Mouse (Mus musculus) right cerebral cortex, adult 18-20 months (tissue): Measurements from ENCODE around the gene Psmd8.
"Not testable (repeated sequence)": the region's sequence is repeated elsewhere in the genome, so short reads cannot be mapped to it uniquely, and the experiment has no call there.

Experiments
- DNase-seq: peaks from one replicate; pipeline ENCODE4 v3.0.0; 2022; ENCODE audit warnings: mixed read lengths

Gene Psmd8

GRCm38 (mm10) chr7:29170066-29170754 is 10.3 kb downstream of the Psmd8 start, which contains the start of the genes Ggn and Spred3:
TSS of gene Ggn (plus strand) at chr7:29170210.
TSS of gene Spred3 (minus strand) at chr7:29170411.
- DNase-seq, result peak; percentile 36

- peak; percentile 85 for DNase-seq
Measured at GRCm38 (mm10) chr7:29169231-29170065, 11.1 kb downstream of the Psmd8 start.

- peak; percentile 32 for DNase-seq
Measured at GRCm38 (mm10) chr7:29168791-29169230, 11.7 kb downstream of the Psmd8 start.

GRCm38 (mm10) chr7:29168121-29168695 is 12.3 kb downstream of the Psmd8 start:
- no peak for DNase-seq

GRCm38 (mm10) chr7:29167656-29168055 is 12.8 kb downstream of the Psmd8 start:
- no peak for DNase-seq

GRCm38 (mm10) chr7:29162750-29163525 is 17.6 kb downstream of the Psmd8 start:
- DNase-seq, result no peak

GRCm38 (mm10) chr7:29162294-29162693 is 18.2 kb downstream of the Psmd8 start:
- no peak for DNase-seq

- no peak for DNase-seq
Measured at GRCm38 (mm10) chr7:29158264-29158663, 22.2 kb downstream of the Psmd8 start.

GRCm38 (mm10) chr7:29155838-29156782 is 24.4 kb downstream of the Psmd8 start, which contains the start of gene Fam98c:
TSS of gene Fam98c (minus strand) at chr7:29156234.
- DNase-seq, result peak; percentile 92

- DNase-seq, result peak; percentile 94
Measured at GRCm38 (mm10) chr7:29155196-29155837, 25.2 kb downstream of the Psmd8 start.

GRCm38 (mm10) chr7:29154018-29154720 is 26.3 kb downstream of the Psmd8 start:
- DNase-seq, result no peak

GRCm38 (mm10) chr7:29151486-29151885 is 29.0 kb downstream of the Psmd8 start:
- no peak for DNase-seq

GRCm38 (mm10) chr7:29148771-29149170 is 31.7 kb downstream of the Psmd8 start:
- no peak for DNase-seq

- no peak for DNase-seq
Measured at GRCm38 (mm10) chr7:29146625-29147367, 33.7 kb downstream of the Psmd8 start.

- no peak for DNase-seq
Measured at GRCm38 (mm10) chr7:29144006-29144405, 36.5 kb downstream of the Psmd8 start.

- no peak for DNase-seq
Measured at GRCm38 (mm10) chr7:29141416-29141815, 39.1 kb downstream of the Psmd8 start.

- not testable (repeated sequence) for DNase-seq
Measured at GRCm38 (mm10) chr7:29139237-29139636, 41.3 kb downstream of the Psmd8 start.

- no peak for DNase-seq
Measured at GRCm38 (mm10) chr7:29137429-29137828, 43.1 kb downstream of the Psmd8 start.

- no peak for DNase-seq
Measured at GRCm38 (mm10) chr7:29134693-29135386, 45.7 kb downstream of the Psmd8 start, which contains the start of gene Rasgrp4. TSS of gene Rasgrp4 (plus strand) at chr7:29134851.
